Mouse (Mus musculus): Measurements from ENCODE around the gene Saa3. TPM values are rescaled to one million over a fixed set of nuclear protein-coding genes. Genes with fewer than 3 reads are reported as not detected.

Saa3 gene
- polyA plus RNA-seq, 1 experiment from 2014 or later, result 0.67 TPM

Other genes with a start within 250 kb of the Saa3 start
- 15.5 and 16.5 TPM in 2 replicates for gene Sergef, start 75.9 kb downstream of the Saa3 start, polyA plus RNA-seq (2015; fragmentation: Nextera tagmentation; extraction: Ambion mirVana)
- 2.5 and 3.0 TPM in 2 replicates for gene Tph1, start 43.2 kb downstream of the Saa3 start, polyA plus RNA-seq (2015; fragmentation: Nextera tagmentation; extraction: Ambion mirVana)
- 27.3 and 28.9 TPM in 2 replicates for gene Saal1, start 5.0 kb downstream of the Saa3 start, polyA plus RNA-seq (2015; fragmentation: Nextera tagmentation; extraction: Ambion mirVana)
- not detected in 2 replicates for gene Saa4, start 16.9 kb upstream of the Saa3 start, polyA plus RNA-seq (2015; fragmentation: Nextera tagmentation; extraction: Ambion mirVana)
- 1.2 and 1.9 TPM in 2 replicates for gene Saa1, start 27.3 kb upstream of the Saa3 start, polyA plus RNA-seq (2015; fragmentation: Nextera tagmentation; extraction: Ambion mirVana)
- gene Saa2, start 36.1 kb upstream of the Saa3 start, polyA plus RNA-seq (2015; fragmentation: Nextera tagmentation; extraction: Ambion mirVana), result 0.41 and 0.78 TPM in 2 replicates
- gene Hps5, start 80.4 kb upstream of the Saa3 start, polyA plus RNA-seq (2015; fragmentation: Nextera tagmentation; extraction: Ambion mirVana), result 20.8 and 23.2 TPM in 2 replicates
- 49.8 and 52.4 TPM in 2 replicates for gene Gtf2h1, start 80.4 kb upstream of the Saa3 start, polyA plus RNA-seq (2015; fragmentation: Nextera tagmentation; extraction: Ambion mirVana)
- 1,928 and 2,051 TPM in 2 replicates for gene Ldha, start 125.8 kb upstream of the Saa3 start, polyA plus RNA-seq (2015; fragmentation: Nextera tagmentation; extraction: Ambion mirVana)
- gene Ldhc, start 145.5 kb upstream of the Saa3 start, polyA plus RNA-seq (2015; fragmentation: Nextera tagmentation; extraction: Ambion mirVana), result 0.26 TPM in 1 of 2 replicates, not detected in the other
- gene Tsg101, start 204.3 kb upstream of the Saa3 start, polyA plus RNA-seq (2015; fragmentation: Nextera tagmentation; extraction: Ambion mirVana), result 161 and 169 TPM in 2 replicates
- 11.1 and 11.2 TPM in 2 replicates for gene Uevld, start 242.8 kb upstream of the Saa3 start, polyA plus RNA-seq (2015; fragmentation: Nextera tagmentation; extraction: Ambion mirVana)

All from limb, embryonic 15.5 days (tissue).